Mouse (Mus musculus): ENCODE results near the gene Olfr1371.
"Not testable (repeated sequence)": the region's sequence is repeated elsewhere in the genome, so short reads cannot be mapped to it uniquely, and the experiment has no call there.

Olfr1371 gene

DNA sequence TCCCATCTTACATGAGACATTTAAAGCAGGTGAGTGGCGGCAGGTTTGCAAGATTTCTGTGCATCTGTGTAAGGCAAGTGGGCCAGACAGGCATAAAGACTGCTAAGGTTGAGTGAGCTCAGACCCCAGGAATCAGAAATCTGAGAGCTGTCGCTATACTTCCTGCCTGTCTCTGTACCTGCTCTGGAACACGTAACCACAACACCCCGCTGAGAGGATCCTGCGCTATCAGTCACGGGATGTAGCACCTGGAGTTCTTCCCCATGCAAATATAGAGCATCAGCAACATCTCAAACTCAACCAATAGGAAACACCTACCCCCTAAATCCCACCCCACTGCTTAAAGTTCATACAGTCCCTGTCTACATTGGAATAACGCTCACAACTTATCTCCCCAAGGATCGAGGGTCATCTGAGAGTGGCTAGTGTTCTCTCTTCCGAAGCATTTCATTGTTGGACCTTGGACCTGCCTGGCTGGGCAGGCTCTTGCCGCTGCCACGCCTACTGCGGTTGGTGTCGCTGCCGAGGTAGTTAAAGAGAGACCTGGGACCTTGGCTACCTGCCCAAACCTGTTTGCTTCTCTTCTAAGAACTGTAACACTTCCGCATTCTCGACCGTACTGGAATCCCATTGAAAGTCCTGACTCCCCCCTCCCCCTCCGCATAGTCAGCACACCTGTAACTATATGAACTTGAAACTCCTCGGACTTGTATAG is 10.3 kb upstream of the Olfr1371 start:
- no peak for DNase-seq

DNA sequence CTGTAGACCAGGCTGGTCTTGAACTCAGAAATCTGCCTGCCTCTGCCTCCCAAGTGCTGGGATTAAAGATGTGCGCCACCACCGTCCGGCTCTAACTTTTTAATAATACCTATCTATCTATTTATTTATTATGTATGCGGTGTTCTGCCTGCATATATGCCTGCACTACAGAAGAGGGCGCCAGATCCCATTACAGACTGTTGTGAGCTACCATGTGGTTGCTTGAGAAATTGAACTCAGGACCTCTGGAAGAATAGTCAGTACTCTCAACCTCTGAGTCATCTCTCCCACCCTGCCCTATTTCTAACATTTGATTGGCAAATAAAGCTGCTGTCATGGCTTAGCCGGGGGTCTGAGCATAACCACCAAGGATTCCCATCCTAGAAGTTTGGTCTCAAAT is 9.1 kb upstream of the Olfr1371 start:
- no peak for DNase-seq

DNA sequence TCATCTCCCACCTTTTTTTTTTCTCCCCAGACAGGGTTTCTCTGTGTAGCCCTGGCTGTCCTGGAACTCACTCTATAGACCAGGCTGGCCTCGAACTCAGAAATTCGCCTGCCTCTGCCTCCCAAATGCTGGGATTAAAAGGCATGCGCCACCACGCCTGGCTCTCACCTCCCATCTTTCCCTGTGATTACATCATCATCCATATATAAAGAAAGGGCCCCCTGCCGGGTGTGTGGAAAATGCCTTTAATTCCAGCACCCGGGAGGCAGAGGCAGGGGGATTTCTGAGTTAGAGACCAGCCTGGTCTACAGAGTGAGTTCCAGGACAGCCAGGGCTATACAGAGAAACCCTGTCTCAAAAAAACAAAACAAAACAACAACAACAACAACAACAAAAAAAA is 8.1 kb upstream of the Olfr1371 start:
- not testable (repeated sequence) for DNase-seq

DNA sequence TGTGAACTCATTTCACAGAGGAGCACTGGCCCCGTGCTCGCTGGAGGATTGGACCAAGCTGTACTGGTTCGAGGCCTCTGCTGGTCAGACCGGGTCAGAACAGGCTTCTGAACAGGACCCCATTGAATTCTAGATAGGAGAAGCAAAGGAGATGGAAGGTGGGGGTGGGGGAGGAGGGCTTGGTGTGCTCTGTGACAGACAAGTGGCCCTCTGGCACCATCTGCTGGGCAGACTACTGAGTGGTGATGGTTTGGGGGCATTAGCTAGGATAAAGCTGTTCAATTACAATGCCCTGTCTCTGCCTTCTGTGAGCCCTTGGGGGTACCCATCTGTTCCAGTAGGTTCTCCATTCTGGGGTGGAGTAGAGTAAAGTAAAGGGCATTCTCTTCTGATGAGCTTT is 6.5 kb upstream of the Olfr1371 start:
- DNase-seq = peak; percentile 68 to 72

DNA sequence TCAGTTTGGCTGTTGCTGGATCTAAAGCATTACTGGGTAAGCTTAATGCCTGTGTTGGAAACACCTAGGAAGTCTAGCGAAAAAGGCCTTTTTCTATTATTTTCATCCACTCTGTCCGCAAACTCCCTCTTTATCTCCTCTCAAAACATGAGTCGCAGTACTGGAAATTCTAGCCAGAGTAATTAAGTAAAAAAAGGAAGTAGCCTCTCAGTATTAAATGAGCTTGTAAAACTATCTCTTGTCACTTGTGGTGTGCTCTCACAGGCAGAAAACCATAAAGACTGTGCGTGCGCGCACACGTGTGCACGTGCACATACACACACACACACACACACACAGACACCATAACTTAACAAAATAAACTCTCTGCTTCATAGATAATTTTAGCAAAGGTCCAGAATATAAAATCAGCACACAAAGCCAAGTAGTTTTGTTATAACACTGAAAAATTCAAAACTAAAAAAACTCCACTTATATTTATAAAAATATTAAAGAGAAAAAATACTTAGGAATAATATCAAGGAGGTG is 17.2 kb downstream of the Olfr1371 start:
- not testable (repeated sequence) for DNase-seq

DNA sequence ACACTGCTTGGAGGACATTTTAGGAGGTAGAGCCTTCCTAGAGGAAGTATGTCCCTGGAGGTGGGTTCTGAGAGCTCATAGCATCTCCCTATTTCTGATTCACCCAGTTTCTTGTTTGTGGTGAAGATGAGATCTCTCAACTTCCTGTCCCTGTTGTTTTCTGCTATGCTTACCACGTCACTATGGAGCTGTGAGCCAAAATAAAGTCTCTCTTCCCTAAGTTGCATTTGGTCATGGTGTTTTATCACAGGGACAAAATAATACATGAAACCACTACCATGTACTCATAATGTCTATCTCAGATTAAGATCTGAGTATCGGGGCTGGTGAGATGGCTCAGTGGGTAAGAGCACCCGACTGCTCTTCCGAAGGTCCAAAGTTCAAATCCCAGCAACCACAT is 33.1 kb downstream of the Olfr1371 start:
- not testable (repeated sequence) for DNase-seq

DNA sequence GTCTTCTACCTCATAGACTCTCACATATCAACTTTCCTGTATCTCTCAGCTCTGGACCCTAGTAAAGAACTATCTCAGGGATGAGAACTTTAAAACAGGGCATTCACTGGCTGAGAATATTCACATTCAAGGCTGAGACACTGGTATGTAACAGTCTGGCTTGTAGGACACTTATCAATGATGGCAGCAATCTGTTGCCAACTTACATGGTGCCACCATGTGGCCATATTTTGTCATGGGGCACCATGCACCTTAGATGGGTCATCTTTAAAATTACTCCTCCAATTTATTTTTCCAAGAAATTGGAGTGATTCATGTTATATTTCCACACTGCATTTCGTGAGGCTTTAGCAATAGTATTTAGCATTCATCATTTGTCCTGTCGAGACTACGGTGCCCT is 33.9 kb downstream of the Olfr1371 start:
- not testable (repeated sequence) for DNase-seq

DNA sequence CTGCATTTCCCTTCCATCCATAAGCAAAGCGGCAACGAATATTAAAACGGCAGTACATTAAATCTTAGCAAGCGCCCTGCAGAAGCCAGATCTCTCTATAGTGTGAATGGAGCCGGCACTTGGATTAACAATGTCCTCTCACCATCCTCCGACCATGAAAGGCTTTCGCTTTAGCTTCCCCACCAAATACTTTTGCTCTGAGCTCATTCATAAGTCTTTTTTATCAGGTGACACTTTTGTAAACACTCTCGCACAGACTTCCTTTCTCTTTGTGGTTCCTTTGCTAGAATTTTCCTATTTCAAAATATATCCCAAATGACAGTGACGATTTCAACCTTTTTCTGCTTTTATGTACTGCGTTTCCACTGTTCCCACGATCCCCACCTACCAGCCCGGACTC is 45.3 kb downstream of the Olfr1371 start:
- DNase-seq = no peak

DNA sequence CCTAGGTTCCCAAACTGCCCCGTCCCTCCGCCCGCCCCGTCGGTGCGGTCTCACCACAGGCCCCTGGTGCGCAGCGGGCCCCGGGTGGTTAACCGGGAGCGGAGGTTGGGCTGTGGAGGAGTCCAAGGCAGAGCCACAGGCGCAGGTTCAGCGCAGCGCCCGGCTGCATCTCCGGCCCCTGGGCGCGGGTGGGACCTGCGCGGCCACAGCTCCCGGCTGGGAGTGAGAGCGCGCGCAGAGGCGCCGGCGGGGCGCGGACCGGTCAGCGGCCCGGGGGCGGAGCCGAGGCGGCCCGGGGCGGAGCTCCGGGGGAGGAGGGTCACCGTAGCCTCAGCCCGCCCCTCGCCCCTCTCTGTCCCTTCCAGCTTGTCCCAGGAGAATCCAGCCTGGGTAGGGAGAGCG is 45.9 kb downstream of the Olfr1371 start:
- DNase-seq = not testable (repeated sequence)

DNA sequence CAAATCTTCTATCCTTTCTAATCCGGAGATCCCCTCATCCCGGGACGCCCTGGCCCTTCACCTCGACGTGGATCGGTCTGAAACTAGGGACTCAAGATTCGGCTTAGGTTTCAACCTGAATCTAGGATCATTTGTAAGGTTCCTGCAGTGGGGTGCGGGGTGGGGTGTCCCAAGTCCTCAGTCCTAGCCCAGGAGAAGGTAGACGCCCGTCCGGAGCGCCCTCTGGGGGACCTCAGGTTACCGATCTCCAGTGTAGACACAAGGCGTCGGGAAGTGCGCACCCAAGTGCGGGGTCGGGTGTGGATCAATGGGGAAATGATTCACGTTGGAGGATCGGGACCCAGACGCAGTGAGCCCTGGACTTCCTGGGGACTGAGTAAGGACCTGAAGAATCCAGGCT is 46.7 kb downstream of the Olfr1371 start:
- peak; percentile 17 to 24 for DNase-seq

DNA sequence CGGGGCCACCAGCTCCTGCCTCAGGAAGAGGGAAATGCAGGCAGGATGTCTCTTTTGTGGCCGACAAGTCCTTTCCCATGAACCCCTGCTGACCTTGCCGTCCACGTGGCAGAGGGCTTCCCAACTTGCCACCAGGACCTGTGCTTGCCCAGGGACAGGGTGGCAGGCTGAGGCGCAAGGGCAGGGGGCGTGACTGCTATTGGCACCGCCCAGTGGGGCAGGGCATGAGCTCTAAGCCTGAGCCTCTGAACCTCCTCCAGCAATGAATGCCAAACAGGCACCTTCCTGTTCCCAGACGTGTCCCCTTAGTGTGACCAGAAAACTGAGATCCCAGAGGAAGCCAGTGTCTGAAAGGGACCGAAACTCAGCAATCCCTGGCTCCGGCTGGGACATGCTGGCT is 49.9 kb downstream of the Olfr1371 start:
- DNase-seq = no peak
